Mouse (Mus musculus): ENCODE measurements around the gene Setd7. TPM values are rescaled to one million over a fixed set of nuclear protein-coding genes. Genes with fewer than 3 reads are reported as not detected.

Setd7 gene
- total and polyA plus RNA-seq, 3 experiments = 11.3 to 37.9 (median 15.3) TPM

GRCm38 (mm10) chr3:51553497-51553875 lies 7.2 kb downstream of the Setd7 start:
- Histone ChIP-seq H3K79me2 (ENCODE audit: control insufficient read depth, insufficient read depth, low read length, poor library complexity) (peaks cover 54% of the 10 kb centered on the region), H3K9ac (ENCODE audit: control insufficient read depth, low read depth, low read length, poor library complexity, severe bottlenecking) (no peak overlapping the region), H3K4me1 (ENCODE audit: control insufficient read depth in 1 of 2, insufficient read depth in 2 of 2, low read length in 2 of 2) (no peaks in the 10 kb centered on the region; a peak in 1 of 4 replicates), H3K9me3 (replicated peaks; ENCODE audit: insufficient read depth, low read length) (no peaks in the 10 kb centered on the region), H3K27me3 (ENCODE audit: control insufficient read depth in 1 of 2, insufficient read depth in 2 of 2, low read length in 2 of 2) (no peaks in the 10 kb centered on the region), H3K27ac (ENCODE audit: control insufficient read depth, low read depth, low read length) (no peak overlapping the region), H3K36me3 (ENCODE audit: control insufficient read depth in 1 of 2, insufficient read depth in 2 of 2, low read length in 2 of 2) (peaks cover under 1 to 8% of the 10 kb centered on the region in 2 experiments; a peak in 3 of 4 replicates), H3K4me3 (ENCODE audit: control insufficient read depth in 1 of 2, insufficient read depth in 1 of 2, low read depth in 2 of 2, low read length in 2 of 2) (no peak overlapping the region)
- DNase-seq (ENCODE audit: low read depth, low spot score) = no peak
- TF ChIP-seq CTCF (IDR thresholded peaks at IDR 0.05 in 2 of 3, conservative IDR thresholded peaks at IDR 0.05 in 1 of 3; ENCODE audit: control insufficient read depth in 1 of 3, insufficient read depth in 1 of 3, low read depth in 2 of 3, low read length in 3 of 3, poor library complexity in 1 of 3, severe bottlenecking in 1 of 3) = no peak

GRCm38 (mm10) chr3:51552841-51553496 lies 7.7 kb downstream of the Setd7 start:
- H3K9ac ChIP-seq (ENCODE audit: control insufficient read depth, low read depth, low read length, poor library complexity, severe bottlenecking) = no peak overlapping the region
- no peaks in the 10 kb centered on the region for H3K9me3 ChIP-seq (replicated peaks; ENCODE audit: insufficient read depth, low read length)
- TF ChIP-seq JUND (IDR thresholded peaks at IDR 0.05; ENCODE audit: low read depth, low read length) = no peak
- no peak overlapping the region for H3K4me3 ChIP-seq (ENCODE audit: control insufficient read depth in 1 of 2, insufficient read depth in 1 of 2, low read depth in 2 of 2, low read length in 2 of 2)
- no peak for DNase-seq (ENCODE audit: low read depth, low spot score)
- H3K27ac ChIP-seq (ENCODE audit: control insufficient read depth, low read depth, low read length) = no peak overlapping the region
- peaks cover 0 to 9% of the 10 kb centered on the region in 2 experiments; a peak in 1 of 4 replicates for H3K36me3 ChIP-seq (ENCODE audit: control insufficient read depth in 1 of 2, insufficient read depth in 2 of 2, low read length in 2 of 2)
- H3K4me1 ChIP-seq (ENCODE audit: control insufficient read depth in 1 of 2, insufficient read depth in 2 of 2, low read length in 2 of 2) = no peaks in the 10 kb centered on the region
- no peaks in the 10 kb centered on the region for H3K27me3 ChIP-seq (ENCODE audit: control insufficient read depth in 1 of 2, insufficient read depth in 2 of 2, low read length in 2 of 2)
- H3K79me2 ChIP-seq (ENCODE audit: control insufficient read depth, insufficient read depth, low read length, poor library complexity) = peaks cover 51% of the 10 kb centered on the region

GRCm38 (mm10) chr3:51552197-51552596 lies 8.5 kb downstream of the Setd7 start:
- peaks cover 0 to 15% of the 10 kb centered on the region in 2 experiments; a peak in 1 of 4 replicates for H3K36me3 ChIP-seq (ENCODE audit: control insufficient read depth in 1 of 2, insufficient read depth in 2 of 2, low read length in 2 of 2)
- TF ChIP-seq CHD1 (IDR thresholded peaks at IDR 0.05; ENCODE audit: low read depth, low read length) (no peak), CTCF (IDR thresholded peaks at IDR 0.05 in 2 of 3, conservative IDR thresholded peaks at IDR 0.05 in 1 of 3; ENCODE audit: control insufficient read depth in 1 of 3, insufficient read depth in 1 of 3, low read depth in 2 of 3, low read length in 3 of 3, poor library complexity in 1 of 3, severe bottlenecking in 1 of 3) (no peak), NELFE (IDR thresholded peaks at IDR 0.05; ENCODE audit: low read depth, low read length) (no peak), MXI1 (IDR thresholded peaks at IDR 0.05; ENCODE audit: low read depth, low read length) (no peak), USF1 (IDR thresholded peaks at IDR 0.05; ENCODE audit: low read depth, low read length) (no peak), USF2 (IDR thresholded peaks at IDR 0.05; ENCODE audit: borderline replicate concordance in 1 of 2, insufficient read depth in 1 of 2, low read depth in 1 of 2, low read length in 2 of 2) (no peak), NRF1 (IDR thresholded peaks at IDR 0.05; ENCODE audit: insufficient read depth, low read depth, low read length, poor library complexity, severe bottlenecking) (no peak), SIN3A (IDR thresholded peaks at IDR 0.05; ENCODE audit: low read length) (no peak), TBP (IDR thresholded peaks at IDR 0.05; ENCODE audit: low read depth, low read length) (no peak), ETS1 (IDR thresholded peaks at IDR 0.05; ENCODE audit: low read depth, low read length) (no peak), ZNF384 (IDR thresholded peaks at IDR 0.05; ENCODE audit: low read depth, low read length) (no peak), ELF1 (IDR thresholded peaks at IDR 0.05; ENCODE audit: low read depth, low read length) (no peak), MYB (IDR thresholded peaks at IDR 0.05; ENCODE audit: low read depth, low read length) (no peak), UBTF (IDR thresholded peaks at IDR 0.05; ENCODE audit: borderline replicate concordance, insufficient read depth, low read depth, low read length) (no peak)
- no peaks in the 10 kb centered on the region for H3K9me3 ChIP-seq (replicated peaks; ENCODE audit: insufficient read depth, low read length)
- no peak overlapping the region for H3K9ac ChIP-seq (ENCODE audit: control insufficient read depth, low read depth, low read length, poor library complexity, severe bottlenecking)
- no peak overlapping the region for H3K27ac ChIP-seq (ENCODE audit: control insufficient read depth, low read depth, low read length)
- no peak for DNase-seq (ENCODE audit: low read depth, low spot score)
- H3K4me3 ChIP-seq (ENCODE audit: control insufficient read depth in 1 of 2, insufficient read depth in 1 of 2, low read depth in 2 of 2, low read length in 2 of 2) = no peak overlapping the region
- peaks cover 44% of the 10 kb centered on the region for H3K79me2 ChIP-seq (ENCODE audit: control insufficient read depth, insufficient read depth, low read length, poor library complexity)
- no peaks in the 10 kb centered on the region for H3K4me1 ChIP-seq (ENCODE audit: control insufficient read depth in 1 of 2, insufficient read depth in 2 of 2, low read length in 2 of 2)
- H3K27me3 ChIP-seq (ENCODE audit: control insufficient read depth in 1 of 2, insufficient read depth in 2 of 2, low read length in 2 of 2) = no peaks in the 10 kb centered on the region
